Mouse (Mus musculus): ENCODE results near the gene AI661453. TPM values are rescaled to one million over a fixed set of nuclear protein-coding genes. Genes with fewer than 3 reads are reported as not detected.

Gene AI661453
- polyA plus RNA-seq, 1 experiment = 1.4 TPM

DNA sequence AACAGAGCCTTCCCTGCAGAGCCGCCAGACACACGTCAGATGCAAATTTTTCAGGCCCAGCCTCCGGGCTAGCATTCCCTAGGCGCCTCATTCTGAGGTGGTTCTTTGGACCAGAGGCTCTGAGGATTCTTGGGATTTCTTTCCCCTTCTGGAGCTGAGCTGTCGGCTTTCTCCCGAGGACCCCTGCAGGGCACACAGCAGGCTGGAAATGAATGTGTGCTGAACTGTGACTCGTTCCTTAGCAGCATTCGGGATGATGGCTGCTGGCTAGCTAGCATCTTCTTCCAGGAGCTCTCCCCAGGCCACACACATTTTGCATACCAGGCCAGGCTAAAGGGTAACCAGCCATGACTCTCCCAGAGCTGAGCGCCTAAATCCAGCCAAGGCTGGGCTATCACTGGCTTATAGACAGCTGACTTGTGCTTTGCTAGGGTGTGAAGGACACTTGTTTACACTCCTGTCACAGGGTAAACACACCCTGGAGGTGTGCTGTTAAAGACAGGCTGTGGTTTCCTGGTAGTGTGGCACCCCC is 4.0 kb downstream of the AI661453 start:
- Histone ChIP-seq H3K4me1 (ENCODE audit: control insufficient read depth, insufficient read depth, low read length) (0 out of 2 replicates have a peak, but pooled peaks cover 4% of the 10 kb centered on the region), H3K4me3 (ENCODE audit: insufficient read depth, low read length) (no peak overlapping the region), H3K27ac (ENCODE audit: insufficient read depth, low read length) (no peak overlapping the region)
- no peak for TF ChIP-seq POLR2A (IDR thresholded peaks at IDR 0.05; ENCODE audit: low read depth, low read length)
- TF ChIP-seq CTCF (IDR thresholded peaks at IDR 0.05; ENCODE audit: borderline replicate concordance, insufficient read depth, low read length) = no peak

DNA sequence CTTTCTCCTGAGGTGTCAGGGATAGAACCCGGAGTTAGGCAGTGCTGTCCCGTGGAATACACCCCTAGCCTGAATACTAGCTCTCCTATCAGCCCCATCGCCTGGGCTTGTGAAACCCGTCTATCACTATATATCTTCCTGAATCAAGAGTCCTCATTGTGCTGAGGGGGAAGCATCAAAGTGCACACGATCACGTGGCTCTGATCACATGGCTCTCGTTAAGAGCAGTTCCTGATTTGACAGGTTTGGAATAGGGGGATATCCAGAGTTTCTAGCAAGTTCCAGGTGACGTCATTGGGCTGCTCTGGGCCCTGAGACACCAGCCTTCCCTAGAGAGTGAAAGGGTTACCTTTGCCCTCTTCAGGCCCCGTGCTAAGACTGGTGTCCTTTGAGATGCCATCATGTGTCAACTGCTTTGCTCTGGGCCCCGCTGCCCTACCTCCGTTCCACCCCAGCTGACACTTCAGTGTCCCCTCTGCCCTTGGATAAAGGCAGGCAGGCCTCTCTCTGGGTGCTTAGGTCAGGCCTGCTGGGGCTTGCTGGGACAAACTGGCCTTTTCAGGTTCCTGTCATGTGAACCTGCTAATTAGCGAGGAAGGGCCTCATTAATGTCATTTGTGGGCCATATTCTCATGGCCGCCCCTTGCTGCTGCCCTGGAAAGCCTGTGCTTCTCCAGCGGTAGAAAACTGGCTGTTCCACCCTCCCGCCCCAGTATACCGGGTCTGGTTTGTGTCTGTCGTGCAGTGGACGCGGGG is 5.1 kb downstream of the AI661453 start:
- 0 out of 2 replicates have a peak, but pooled peaks cover 4% of the 10 kb centered on the region for H3K4me1 ChIP-seq (ENCODE audit: control insufficient read depth, insufficient read depth, low read length)
- no peak overlapping the region for H3K27ac ChIP-seq (ENCODE audit: insufficient read depth, low read length)
- TF ChIP-seq POLR2A (IDR thresholded peaks at IDR 0.05; ENCODE audit: low read depth, low read length) (no peak), CTCF (IDR thresholded peaks at IDR 0.05; ENCODE audit: borderline replicate concordance, insufficient read depth, low read length) (no peak)
- H3K4me3 ChIP-seq (ENCODE audit: insufficient read depth, low read length) = no peak overlapping the region

DNA sequence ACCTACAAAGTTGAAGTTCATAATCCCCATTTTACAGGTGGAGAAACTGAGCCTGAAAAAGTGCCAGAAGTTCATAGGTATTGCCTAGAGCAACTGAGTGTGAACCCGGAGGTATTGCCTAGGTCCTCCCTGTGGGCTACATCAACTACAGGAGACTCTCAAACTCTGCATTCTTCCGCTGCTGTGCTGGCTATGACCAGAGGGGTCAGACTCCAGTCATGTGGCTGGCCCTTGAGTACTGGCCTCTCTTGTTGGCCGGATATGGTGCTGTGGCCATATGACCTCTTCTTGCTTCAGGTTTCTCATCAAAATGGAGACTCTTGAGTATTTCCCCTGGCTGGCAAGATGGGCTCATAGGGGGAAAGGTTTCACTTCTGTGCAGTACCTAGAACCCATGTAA is 5.9 kb downstream of the AI661453 start:
- 0 out of 2 replicates have a peak, but pooled peaks cover 4% of the 10 kb centered on the region for H3K4me1 ChIP-seq (ENCODE audit: control insufficient read depth, insufficient read depth, low read length)
- TF ChIP-seq POLR2A (IDR thresholded peaks at IDR 0.05; ENCODE audit: low read depth, low read length) (no peak), CTCF (IDR thresholded peaks at IDR 0.05; ENCODE audit: borderline replicate concordance, insufficient read depth, low read length) (no peak)

DNA sequence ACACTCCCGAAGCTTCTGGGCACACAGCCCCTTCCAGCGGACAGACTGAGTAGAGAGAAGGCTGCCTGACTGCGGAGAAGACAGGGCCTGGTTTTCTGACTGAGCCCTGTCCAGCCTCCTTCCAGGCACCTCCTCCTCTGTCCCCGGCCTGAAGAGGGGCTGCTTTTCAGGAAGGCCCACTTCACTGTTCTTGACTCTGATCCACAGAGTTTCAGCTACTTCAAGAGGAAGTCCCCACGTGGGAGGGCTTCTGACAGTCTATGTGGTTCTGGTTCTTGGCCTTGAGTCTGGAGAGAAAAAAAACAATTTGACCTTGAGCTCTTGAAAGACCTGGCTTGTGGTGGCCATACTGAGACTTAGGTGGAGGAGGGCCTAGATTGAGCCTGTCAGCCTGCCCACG is 7.7 kb downstream of the AI661453 start:
- TF ChIP-seq POLR2A (IDR thresholded peaks at IDR 0.05; ENCODE audit: low read depth, low read length) = no peak
- no peak for TF ChIP-seq CTCF (IDR thresholded peaks at IDR 0.05; ENCODE audit: borderline replicate concordance, insufficient read depth, low read length)
- no peak overlapping the region for H3K27ac ChIP-seq (ENCODE audit: insufficient read depth, low read length)
- H3K4me1 ChIP-seq (ENCODE audit: control insufficient read depth, insufficient read depth, low read length) = 0 out of 2 replicates have a peak, but pooled peaks cover 4% of the 10 kb centered on the region
- no peak overlapping the region for H3K4me3 ChIP-seq (ENCODE audit: insufficient read depth, low read length)

More for the DNA sequence above, 5.9 kb downstream of the AI661453 start:
- H3K27ac ChIP-seq (ENCODE audit: insufficient read depth, low read length) = no peak overlapping the region
- no peak overlapping the region for H3K4me3 ChIP-seq (ENCODE audit: insufficient read depth, low read length)

DNA sequence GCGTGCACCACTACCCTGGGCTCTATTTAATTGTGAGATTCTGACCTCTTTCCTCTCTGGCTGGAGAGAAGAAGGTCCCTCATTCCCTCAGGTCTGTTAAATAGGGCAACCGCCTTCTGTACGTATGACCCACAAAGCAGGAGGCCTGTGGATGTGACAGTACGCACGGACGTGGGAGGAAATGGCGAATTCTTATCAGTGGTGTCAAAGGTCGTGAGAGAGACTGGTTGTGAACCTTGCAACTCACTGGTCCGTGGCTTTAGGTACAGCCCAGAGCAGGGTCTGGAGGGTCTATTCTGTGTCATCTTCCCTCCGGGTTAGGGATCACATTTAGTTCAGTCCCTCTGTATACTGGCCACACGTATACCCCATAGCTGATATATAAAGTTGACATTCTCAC is 9.1 kb downstream of the AI661453 start:
- TF ChIP-seq CTCF (IDR thresholded peaks at IDR 0.05; ENCODE audit: borderline replicate concordance, insufficient read depth, low read length) (no peak), POLR2A (IDR thresholded peaks at IDR 0.05; ENCODE audit: low read depth, low read length) (no peak)
- peaks cover 7% of the 10 kb centered on the region; the same call in 1 of the 2 replicates for H3K4me1 ChIP-seq (ENCODE audit: control insufficient read depth, insufficient read depth, low read length)
- no peak overlapping the region for H3K27ac ChIP-seq (ENCODE audit: insufficient read depth, low read length)
- H3K4me3 ChIP-seq (ENCODE audit: insufficient read depth, low read length) = no peak overlapping the region

DNA sequence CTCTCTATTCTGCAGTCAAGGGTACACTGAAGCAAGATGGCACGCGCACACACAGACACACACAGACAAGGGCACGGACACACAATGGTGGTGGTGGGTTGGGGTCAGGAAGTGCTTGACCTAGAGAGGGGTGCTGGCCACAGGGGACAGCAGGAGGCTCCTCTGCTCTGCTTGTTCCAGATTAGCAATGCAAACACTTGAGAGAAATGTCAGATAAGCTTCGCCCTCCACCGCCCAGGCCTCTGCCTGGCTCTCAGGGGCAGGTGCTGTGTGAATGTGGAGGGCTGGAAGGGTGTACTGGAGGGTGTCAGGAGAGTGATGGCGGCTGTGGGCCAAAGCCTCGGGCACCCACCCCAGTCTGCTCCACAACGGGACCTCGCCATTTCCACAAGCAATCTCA is 9.6 kb downstream of the AI661453 start:
- Histone ChIP-seq H3K4me1 (ENCODE audit: control insufficient read depth, insufficient read depth, low read length) (peaks cover 3% of the 10 kb centered on the region; the same call in 1 of the 2 replicates), H3K27ac (ENCODE audit: insufficient read depth, low read length) (no peak overlapping the region), H3K4me3 (ENCODE audit: insufficient read depth, low read length) (no peak overlapping the region)
- TF ChIP-seq CTCF (IDR thresholded peaks at IDR 0.05; ENCODE audit: borderline replicate concordance, insufficient read depth, low read length) = no peak
- TF ChIP-seq POLR2A (IDR thresholded peaks at IDR 0.05; ENCODE audit: low read depth, low read length) = no peak

DNA sequence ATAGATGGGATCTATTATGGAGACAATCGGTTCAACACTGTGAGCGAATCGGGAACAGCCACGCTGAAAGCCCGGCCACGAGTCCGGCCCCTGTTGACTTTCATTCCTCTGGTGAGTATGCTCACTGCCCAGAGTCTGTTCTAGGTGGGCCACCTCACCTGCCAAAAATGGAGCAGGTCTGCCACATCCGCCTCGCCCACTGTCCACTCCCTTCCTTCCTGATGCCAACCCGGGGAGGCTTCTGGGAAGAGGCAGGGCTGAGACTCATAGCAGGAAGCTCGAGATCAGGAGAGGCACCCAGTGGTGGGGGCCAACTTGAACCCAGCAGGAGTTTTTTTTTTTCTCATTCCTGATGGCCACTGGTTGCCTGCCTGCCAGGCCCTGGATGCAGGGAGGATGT is 10.1 kb downstream of the AI661453 start:
- Histone ChIP-seq H3K4me1 (ENCODE audit: control insufficient read depth, insufficient read depth, low read length) (peaks cover 3% of the 10 kb centered on the region; the same call in 1 of the 2 replicates), H3K27ac (ENCODE audit: insufficient read depth, low read length) (no peak overlapping the region), H3K4me3 (ENCODE audit: insufficient read depth, low read length) (no peak overlapping the region)
- no peak for TF ChIP-seq POLR2A (IDR thresholded peaks at IDR 0.05; ENCODE audit: low read depth, low read length)
- TF ChIP-seq CTCF (IDR thresholded peaks at IDR 0.05; ENCODE audit: borderline replicate concordance, insufficient read depth, low read length) = no peak

DNA sequence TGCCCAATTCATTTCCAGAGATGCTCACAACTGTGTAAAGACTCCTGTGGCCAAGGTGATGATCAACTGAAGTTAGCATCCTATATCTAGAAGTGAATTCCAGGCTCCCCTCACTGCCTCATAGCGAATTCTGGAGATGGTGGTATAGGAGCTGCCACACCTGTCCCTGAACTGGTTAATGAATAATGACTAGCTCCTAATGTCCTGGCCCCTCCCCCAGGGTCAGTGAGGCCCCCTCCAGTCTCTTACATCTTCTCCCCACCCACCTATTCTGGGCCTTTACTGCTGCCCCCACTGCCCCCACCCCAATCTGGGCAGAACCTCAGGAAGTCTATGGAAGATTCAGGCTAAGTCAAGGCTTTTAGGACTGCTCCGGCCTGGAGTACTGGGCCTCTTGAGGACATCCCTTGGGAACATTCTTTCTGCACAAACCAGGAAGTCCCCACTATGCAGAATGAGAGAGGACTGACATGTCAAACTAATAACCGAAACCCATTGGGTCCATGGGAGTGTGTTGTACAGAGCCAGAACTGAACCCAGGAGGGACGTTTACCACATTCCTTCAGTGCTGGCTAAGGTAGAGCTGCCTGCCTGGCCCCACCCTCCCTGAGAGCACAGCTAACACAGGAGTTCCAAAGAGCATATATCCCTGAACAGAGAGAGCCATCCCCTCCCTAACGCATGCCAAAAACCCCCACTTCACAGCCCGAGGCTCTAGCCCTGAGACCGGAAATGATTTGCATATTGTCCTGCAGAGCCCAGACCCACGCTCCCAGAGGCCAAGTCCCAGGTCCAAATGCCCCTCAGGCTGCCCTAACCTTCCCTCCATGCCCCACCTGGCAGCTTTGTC is 12.3 kb downstream of the AI661453 start:
- TF ChIP-seq CTCF (IDR thresholded peaks at IDR 0.05; ENCODE audit: borderline replicate concordance, insufficient read depth, low read length) (no peak), POLR2A (IDR thresholded peaks at IDR 0.05; ENCODE audit: low read depth, low read length) (no peak)
- Histone ChIP-seq H3K27ac (ENCODE audit: insufficient read depth, low read length) (no peak overlapping the region), H3K4me3 (ENCODE audit: insufficient read depth, low read length) (no peak overlapping the region), H3K4me1 (ENCODE audit: control insufficient read depth, insufficient read depth, low read length) (peaks cover 5% of the 10 kb centered on the region; the same call in 1 of the 2 replicates)

DNA sequence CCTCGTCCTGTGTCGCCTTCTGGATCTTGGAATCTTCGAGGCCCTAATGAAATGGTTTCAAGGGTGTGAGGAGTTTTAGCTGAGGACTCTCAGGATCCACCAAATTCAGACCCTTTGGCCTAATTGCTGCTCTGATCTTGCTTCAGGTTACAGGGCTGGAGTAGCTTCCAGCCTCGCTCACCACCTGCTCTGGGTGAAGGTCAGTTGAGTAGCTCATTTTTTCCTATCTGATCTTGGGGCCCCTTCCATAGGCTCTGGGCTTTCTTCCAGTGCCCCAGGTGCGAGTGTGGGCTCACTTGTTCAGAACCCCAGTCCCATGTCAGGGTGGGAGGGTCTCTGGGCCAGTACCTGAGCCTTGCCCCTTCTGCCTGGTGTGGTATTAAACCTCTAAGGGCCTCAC is 13.0 kb downstream of the AI661453 start:
- peaks cover 5% of the 10 kb centered on the region; the same call in 1 of the 2 replicates for H3K4me1 ChIP-seq (ENCODE audit: control insufficient read depth, insufficient read depth, low read length)
- H3K27ac ChIP-seq (ENCODE audit: insufficient read depth, low read length) = no peak overlapping the region
- no peak for TF ChIP-seq CTCF (IDR thresholded peaks at IDR 0.05; ENCODE audit: borderline replicate concordance, insufficient read depth, low read length)
- TF ChIP-seq POLR2A (IDR thresholded peaks at IDR 0.05; ENCODE audit: low read depth, low read length) = no peak
- no peak overlapping the region for H3K4me3 ChIP-seq (ENCODE audit: insufficient read depth, low read length)

Measured in embryonic fibroblast, embryonic 13.5 days (primary cell).